Mouse (Mus musculus): ENCODE results near the gene Zfp595.
"Not testable (repeated sequence)": the region's sequence is repeated elsewhere in the genome, so short reads cannot be mapped to it uniquely, and the experiment has no call there.

The Zfp595 gene

DNA sequence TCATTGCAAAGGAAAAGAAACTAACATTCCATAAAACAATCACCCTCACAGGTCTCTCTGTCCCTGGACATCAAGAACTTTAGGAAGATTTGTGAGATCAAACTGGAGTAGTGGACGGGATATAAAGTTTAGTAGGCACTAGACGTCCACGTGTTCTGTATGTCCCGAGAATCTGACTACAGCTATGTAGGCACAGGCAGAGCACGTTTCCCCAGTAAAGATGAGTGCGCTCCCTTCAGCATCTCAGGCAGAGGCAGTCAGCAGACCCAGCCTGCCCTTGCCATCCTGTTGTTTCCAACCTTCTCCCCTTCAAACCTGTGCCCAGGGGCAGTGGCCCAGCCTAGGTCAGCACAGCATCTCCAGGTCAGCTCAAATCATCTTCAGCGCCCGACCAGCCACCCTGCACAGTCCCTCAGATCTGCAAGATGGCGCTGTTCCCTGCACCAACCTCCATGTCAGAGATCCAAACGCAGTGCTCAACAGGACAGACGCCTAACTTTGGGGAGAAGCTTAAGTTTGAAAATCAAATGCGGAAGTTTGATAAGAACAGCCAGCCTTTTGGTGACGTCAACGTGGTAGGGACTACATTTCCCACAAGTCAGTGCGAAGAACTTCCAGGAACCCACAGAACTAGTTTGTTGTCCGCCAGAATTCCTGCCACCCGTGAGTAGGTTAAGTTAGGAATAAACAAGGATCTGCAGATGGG is at the start of gene Zfp595:
Gene Zfp595 (minus strand): TSS at position 552 of the 706 bp plus-strand sequence.
- DNase-seq: peak; percentile 73 to 79

DNA sequence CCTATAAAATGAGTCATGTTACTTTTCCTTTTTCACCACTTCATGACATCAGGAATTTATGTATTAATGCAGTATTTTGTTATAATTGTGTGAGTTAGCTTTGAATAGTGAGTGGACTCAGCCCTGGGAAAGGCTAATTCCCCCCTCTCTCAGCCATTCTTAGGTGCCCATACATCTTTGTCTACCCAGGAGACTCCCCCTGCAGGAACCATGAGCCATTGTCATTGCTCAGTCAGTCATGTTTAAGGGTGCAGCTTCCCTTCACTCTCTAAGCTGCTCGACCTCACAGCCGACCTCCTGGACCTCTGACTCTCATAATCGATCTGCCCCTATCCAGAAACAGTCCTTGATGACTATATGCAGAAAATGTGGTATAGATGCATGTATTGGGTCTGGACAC is 43.9 kb upstream of the Zfp595 start:
- not testable (repeated sequence) for DNase-seq

DNA sequence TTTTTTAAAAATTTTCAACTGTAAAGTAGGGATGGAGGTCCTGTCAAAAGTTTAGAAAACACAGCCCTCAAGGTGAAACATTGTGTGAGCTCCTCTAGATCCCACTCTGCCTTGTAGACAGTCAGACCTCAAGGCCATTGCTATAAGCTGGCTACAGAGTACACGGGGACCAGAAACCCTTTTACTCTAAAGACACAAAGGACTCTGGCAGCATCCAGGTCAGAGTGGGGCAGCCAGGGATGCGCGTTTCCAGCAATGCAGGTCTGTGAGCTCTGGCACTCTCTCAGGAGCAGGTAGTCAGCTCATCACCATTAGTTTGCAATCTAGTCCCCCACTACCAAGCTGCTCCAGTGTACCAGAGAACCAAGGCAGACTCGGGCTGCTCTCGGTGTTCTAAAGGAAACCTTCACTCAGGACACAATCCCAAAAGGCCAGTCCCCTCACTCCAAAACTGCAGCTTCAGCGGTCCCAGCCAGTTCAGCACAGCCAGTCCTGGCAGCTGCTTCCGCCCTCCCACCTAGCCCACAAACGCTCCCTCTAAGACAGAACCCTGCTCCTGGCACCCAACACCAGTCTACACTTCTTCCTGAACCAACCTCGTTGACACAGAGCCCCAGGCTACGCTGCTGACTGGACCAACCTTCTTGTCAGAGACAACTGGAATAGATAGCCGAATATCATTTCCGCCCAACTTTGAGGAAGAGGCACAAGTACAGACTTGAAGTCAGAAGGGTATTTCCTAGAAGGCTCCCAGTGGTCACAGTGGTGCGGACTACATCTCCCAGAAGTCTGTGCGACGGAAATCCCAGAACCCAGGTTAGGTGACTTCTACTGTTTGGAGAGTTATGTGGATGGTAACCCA is 42.9 kb upstream of the Zfp595 start, which contains the start of the genes Gm28041 and Zfp456:
Gene Gm28041 (minus strand): TSS at position 684 of the 862 bp plus-strand sequence.
Gene Zfp456 (minus strand): TSS at position 761 of the 862 bp plus-strand sequence.
- DNase-seq: peak; percentile 52 to 63

DNA sequence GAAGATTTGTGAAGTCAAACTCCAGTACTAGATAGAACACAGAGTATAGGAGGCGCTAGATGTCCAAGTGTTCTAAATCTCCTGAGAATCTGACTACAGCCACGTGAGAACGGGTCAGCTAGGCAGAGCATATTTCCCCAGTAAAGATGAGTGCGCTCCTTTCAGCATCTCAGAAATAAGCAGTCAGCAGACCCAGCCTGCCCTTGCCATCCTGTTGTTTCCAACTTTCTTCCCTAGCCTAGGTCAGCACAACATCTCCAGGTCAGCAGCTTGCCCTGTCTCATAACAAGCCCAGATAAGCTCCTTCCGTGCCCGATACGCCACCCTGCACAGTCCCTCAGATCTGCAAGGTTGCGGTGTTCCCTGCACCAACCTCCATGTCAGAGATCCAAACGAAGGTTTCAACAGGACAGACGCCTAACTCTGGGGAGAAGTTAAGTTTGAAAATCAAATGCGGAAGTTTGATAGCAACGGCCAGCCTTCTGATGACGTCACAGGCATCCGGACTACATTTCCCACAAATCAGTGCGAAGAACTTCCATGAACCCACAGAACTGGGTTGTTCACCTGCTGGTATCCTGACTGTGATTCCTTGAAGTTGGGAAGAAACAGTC is 27.9 kb upstream of the Zfp595 start, which contains the start of the genes Gm28044 and Zfp953:
Gene Gm28044 (minus strand): TSS at position 406 of the 614 bp plus-strand sequence.
Gene Zfp953 (minus strand): TSS at position 475 of the 614 bp plus-strand sequence.
- DNase-seq: peak; percentile 91 to 92

DNA sequence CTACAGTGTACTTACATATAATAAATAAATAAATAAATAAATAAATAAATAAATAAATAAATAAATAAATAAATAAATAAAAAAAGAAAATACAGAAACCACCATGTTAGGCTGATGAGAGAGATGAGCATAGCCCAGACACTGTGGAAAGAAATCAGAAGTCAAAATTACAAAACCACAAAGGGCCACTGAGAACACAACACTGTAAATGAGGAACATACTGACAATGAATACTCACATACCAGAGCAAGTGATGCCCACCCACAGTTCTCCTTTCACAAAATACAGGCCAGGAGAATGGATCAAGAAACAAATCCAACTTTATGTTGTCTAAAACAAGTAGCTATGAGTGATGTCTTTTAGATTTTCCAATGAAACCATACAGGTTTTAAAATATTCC is 19.5 kb upstream of the Zfp595 start:
- no peak for DNase-seq

DNA sequence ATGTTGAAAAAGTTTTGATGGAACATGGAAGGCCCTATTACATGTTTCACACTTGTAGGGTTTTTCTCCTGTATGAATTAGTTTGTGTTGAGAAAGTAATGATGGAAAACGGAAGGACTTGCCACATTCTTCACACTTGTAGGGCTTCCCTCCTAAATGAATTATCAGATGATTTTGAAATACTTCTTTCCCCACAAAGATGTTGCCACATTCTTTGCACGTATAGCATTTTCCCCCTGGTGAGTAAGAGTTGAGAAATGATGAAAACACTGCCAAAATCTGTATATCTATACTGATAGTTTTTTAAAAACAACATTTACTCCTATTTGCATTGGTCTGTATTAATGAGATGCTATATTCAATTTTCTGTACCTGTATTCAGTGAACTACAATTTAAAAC is 11.1 kb upstream of the Zfp595 start:
- DNase-seq: no peak

DNA sequence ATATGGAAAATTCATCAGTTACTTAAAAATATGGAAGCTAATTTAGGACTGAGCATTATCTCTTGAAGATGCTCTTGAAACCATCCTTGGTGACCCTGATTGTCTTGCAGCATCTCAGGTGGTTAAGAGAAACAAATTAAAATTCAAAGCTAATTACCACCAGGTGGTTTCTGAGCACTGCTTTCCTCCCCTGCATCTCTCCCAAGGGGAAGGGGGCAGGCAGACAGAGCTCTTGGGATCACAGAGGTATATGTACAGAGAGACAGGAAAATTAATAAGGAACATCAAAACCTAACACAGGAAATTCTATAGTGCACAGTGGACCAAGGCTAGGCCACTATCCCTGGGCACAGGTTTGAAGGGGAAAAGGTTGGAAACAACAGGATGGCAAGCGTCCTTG is 507 bp upstream of the Zfp595 start:
- DNase-seq: peak in 1 of 2 experiments; percentile 3

DNA sequence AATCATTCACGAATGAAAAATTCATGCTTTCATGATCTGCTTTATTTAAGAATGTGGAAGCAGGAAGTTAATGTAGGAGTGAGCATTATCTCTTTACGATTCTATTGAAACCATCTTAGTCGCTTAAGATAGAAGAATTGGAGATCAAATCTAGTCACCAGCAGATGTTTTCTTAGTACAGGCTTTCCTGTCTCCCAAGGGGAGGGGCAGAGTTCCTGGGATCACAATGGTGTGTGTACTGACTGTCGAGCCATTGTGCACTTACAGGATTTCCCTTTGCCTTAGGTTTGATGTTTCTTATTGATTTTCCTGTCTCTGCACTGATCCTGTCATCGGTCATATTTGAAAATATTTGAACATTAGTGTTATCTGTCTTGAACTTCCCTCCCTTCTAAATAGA is 25.7 kb downstream of the Zfp595 start:
- peak; percentile 9 to 15 for DNase-seq

DNA sequence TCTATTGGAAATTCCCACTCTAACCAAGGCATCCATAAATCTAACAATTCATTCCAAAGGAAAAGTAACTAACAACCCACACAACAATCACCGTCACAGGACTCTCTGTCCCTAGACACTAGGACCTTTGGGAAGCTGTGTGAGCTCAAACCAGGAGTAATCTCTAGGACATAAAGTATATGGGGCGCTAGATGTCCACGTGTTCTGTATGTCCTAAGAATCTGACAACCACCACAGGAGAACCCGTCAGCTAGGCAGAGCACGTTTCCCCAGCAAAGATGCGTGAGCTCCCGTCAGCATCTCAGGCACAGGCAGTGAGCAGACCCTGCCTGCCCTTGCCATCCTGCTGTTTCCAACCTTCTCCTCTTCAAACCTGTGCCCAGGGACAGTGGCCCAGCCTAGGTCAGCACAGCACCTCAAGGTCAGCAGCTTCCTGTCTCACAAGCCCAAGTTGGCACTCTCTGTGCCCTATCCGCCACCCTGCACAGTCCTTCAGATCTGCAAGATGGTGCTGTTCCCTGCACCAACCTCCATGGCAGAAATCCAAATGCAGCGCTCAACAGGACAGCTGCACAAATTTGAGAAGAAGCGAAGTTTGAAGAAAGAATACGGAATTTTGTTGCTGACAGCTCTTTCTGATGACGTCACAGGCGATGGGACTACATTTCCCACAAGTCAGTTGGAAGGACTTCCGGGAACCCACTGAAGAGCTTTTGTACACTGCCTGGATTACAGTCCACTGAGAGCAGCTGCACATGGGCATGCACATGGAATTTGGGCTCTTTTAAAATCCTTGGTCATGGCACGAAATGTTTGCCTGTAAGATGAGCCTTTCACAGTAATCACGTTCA is 26.3 kb downstream of the Zfp595 start, which contains the start of gene Zfp457:
Gene Zfp457 (minus strand): TSS at position 664 of the 851 bp plus-strand sequence.
- DNase-seq: peak; percentile 93 to 94

DNA sequence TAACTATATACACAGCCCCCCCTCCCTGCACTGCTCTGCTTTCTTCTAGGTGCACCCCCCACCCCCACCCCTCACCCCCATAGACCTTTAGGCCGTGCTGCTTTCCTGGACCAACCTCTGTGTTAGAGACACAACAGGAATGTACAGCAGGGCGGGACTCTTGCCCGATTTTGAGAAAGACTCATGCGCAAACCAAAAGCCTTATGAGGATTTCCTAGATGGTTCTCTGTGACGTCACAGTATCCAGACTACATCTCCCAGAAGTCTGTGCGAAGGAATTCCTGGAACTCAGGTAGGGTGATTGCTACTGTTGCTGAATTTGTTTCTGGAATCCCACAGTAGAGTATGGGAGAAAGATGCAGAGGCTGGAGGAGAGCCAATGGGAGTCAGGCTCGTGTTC is 54.1 kb downstream of the Zfp595 start, which contains the start of gene Zfp458:
Gene Zfp458 (minus strand): TSS at position 153 of the 400 bp plus-strand sequence.
- DNase-seq: peak; percentile 5 to 12

DNA sequence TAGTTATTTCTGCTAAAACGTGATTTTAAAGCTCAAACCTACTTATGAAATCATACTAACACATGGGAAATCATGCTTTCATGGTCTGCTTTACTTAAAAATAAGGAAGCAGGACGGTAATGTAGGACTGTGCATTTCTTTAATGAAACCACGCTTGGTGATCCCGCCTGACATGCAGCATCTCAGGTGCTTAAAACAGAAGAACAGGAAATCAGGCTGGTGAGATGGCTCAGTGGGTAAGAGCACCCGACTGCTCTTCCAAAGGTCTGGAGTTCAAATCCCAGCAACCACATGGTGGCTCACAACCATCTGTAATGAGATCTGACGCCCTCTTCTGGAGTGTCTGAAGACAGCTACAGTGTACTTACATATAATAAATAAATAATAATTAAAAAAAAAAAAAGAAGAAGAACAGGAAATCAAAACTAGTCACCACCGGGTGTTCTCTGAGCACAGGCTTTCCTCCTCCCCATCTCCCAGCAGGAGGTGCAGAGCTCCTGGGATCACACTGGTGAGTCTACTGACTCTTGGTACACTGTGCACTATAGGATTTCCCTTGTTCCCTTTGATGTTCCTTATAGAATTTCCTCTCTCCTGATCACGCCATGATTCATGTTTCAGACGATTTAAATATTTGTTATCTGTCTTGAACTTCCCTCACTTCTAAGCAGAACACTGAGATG is 62.8 kb downstream of the Zfp595 start:
- DNase-seq: peak in 1 of 2 experiments; percentile 4

DNA sequence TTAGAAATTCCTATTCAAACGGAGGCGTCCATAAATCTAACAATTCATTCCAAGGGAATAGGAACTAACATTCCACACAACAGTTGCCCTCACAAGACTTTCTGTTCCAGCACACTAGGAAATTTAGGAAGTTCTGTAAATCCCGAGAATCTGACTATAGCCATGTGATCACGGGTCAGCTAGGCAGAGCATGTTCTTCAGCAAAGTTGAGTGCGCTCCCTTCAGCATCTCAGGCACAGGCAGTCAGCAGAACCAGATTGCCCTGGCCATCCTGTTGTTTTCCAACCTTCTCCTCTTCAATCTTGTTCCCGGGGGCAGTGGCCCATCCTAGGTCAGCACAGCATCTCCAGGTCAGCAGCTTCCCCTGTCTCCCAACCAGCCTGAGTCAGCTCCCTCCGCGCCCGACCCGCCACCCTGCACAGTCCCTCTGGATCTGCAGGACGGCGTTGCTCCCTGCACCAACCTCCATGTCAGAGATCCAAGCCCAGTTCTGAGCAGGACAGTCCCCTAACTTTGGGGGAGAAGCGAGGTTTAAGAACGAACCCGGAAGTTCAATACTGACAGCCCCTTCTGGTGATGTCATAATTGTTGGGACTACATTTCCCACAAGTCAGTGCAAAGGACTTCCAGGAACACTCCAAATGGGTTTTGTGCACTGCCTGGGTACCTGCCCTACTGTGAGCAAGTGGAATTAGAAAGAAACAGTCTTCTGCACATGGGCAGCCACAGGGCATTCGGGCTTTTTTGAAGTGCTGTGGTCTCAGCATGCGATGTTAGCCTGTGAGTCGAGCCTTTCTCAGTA is 63.6 kb downstream of the Zfp595 start:
- peak; percentile 79 to 83 for DNase-seq

Measured in cerebellum, postnatal 10 days (tissue).